Mouse (Mus musculus): ENCODE measurements around the gene Slc22a16.

GRCm38 (mm10) chr10:40643126-40643525 is 73.0 kb downstream of the Slc22a16 start:
- TF ChIP-seq CTCF (conservative IDR thresholded peaks at IDR 0.05; ENCODE audit: low read length): no peak
- no peak for TF ChIP-seq NANOG (IDR thresholded peaks at IDR 0.05; ENCODE audit: borderline replicate concordance, low read length)

Data from E14TG2a.4 (cell line).